Mouse (Mus musculus) hindbrain, embryonic 14.5 days (tissue): ENCODE measurements around the gene Dnajc17. TPM values are rescaled to one million over a fixed set of nuclear protein-coding genes. Genes with fewer than 3 reads are reported as not detected.

Experiments used
- ATAC-seq: fragments of 200-750 bp; cut with Nextera tagmentation; 2 replicates; pipeline ENCODE4 v1.8.0; 2017; ENCODE audit warnings: moderate number of reproducible peaks, mild to moderate bottlenecking, moderate TSS enrichment, moderate library complexity; ENCODE audit not compliant: low FRiP score
- DNase-seq: peaks from one replicate; pipeline ENCODE4 v3.0.0-alpha.2; 2015; ENCODE audit warnings: low spot score
- H3K27ac ChIP-seq: fragments of 300-500 bp; sonication (generic); 2 replicates; pipeline ENCODE4 v1.5.1; 2014; ENCODE audit warnings: mild to moderate bottlenecking, moderate library complexity
- H3K27me3 ChIP-seq: fragments of 300-500 bp; sonication (generic); 2 replicates; pipeline ENCODE4 v1.6.1; 2014; ENCODE audit warnings: mild to moderate bottlenecking, low read length, mixed read lengths; ENCODE audit not compliant: control insufficient read depth, insufficient read depth
- H3K36me3 ChIP-seq: fragments of 300-500 bp; sonication (generic); replicated peaks from 2 replicates; pipeline ENCODE4 v1.6.1; 2014; ENCODE audit not compliant: control insufficient read depth, insufficient read depth
- H3K4me1 ChIP-seq: fragments of 300-500 bp; sonication (generic); replicated peaks from 2 replicates; pipeline ENCODE4 v1.6.1; 2014; ENCODE audit warnings: antibody characterized with exemption, low read length, mixed read lengths; ENCODE audit not compliant: control insufficient read depth, insufficient read depth
- H3K4me2 ChIP-seq: fragments of 300-500 bp; sonication (generic); replicated peaks from 2 replicates; pipeline ENCODE4 v1.6.1; 2014; ENCODE audit warnings: mild to moderate bottlenecking, moderate library complexity
- H3K4me3 ChIP-seq: fragments of 300-500 bp; sonication (generic); replicated peaks from 2 replicates; pipeline ENCODE4 v1.5.1; 2014; ENCODE audit warnings: mild to moderate bottlenecking, low read length
- H3K9ac ChIP-seq: fragments of 300-500 bp; sonication (generic); 2 replicates; pipeline ENCODE4 v1.6.1; 2014
- H3K9me3 ChIP-seq: fragments of 300-500 bp; sonication (generic); 2 replicates; pipeline ENCODE4 v1.6.1; 2016; ENCODE audit warnings: low read length; ENCODE audit not compliant: control insufficient read depth
- WGBS: fragments of 180-500 bp; shearing (Covaris S2); extraction: QIAGEN DNeasy Blood & Tissue Kit; methylation state at CpG from one replicate; pipeline ENCODE4 v1.1.7; 2014; 5-methylcytosine and 5-hydroxymethylcytosine counted together
- polyA plus RNA-seq: library from polyadenylated mRNA; unstranded; fragments of >200 nt; fragmentation: Nextera tagmentation; extraction: Ambion mirVana; gene quantifications from 2 replicates; pipeline ENCODE4 v1.2.1, GENCODE M21; 2014

The Dnajc17 gene
- polyA plus RNA-seq, 1 experiment from 2014 or later = 20.1 TPM

DNA sequence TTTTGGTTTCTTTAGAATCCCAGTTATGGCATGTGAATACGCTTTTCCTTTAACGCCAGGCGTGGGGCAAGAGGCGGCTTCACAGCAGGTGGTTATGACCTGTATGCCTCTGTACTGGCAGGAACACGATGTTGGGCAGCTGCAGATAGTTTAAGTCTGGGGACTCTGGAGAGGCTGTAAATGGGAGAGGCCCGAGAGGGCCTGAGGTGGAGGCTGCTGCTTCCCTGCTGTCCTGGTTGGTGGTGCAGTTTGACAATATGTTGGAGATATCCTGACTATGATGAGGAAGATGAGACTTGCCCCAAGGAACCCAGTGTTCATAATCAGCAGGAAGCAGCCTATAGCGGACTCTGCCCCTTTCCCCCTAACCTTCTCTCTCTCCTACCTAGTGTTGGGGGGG is 25.7 kb downstream of the Dnajc17 start:
- H3K27ac ChIP-seq = no peak overlapping the region
- WGBS = 81% methylated on average over 7 of the region's 7 CpGs
- H3K4me3 ChIP-seq = no peak overlapping the region
- DNase-seq (no peak), ATAC-seq (no peak)
- H3K4me2 ChIP-seq = no peak overlapping the region
- peaks cover 67% of the 10 kb centered on the region for H3K36me3 ChIP-seq
- no peak overlapping the region for H3K9ac ChIP-seq
- H3K27me3 ChIP-seq = no peaks in the 10 kb centered on the region
- no peaks in the 10 kb centered on the region for H3K9me3 ChIP-seq
- H3K4me1 ChIP-seq = no peaks in the 10 kb centered on the region

DNA sequence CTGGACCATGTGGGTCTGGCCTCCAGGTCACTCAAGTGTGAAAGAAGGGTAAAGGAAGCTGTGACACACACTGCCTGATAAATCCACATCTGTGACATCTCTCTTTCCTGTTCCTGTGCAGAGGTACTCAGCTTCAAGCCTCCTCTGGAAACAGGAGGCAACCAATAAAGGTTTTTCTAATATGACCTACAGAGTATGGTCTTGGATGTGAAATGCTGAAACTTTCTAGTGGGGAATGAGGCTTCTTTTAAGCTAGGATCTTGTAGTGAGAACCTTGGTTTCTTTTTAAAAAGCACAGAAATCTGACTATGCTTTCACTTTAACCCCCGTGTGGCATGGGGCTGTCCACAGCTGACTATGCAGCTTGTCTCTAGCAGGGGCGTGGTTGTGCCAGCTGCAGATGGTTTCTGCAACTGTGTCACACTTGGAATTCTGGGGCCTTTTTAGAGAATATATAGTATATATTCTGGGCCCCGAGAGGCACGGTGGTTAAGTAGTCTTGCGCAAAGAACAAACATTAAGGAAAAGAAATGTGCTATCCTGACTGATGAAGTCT is 31.1 kb downstream of the Dnajc17 start:
- no peaks in the 10 kb centered on the region for H3K27me3 ChIP-seq
- peaks cover 11% of the 10 kb centered on the region for H3K4me1 ChIP-seq
- no peak overlapping the region for H3K27ac ChIP-seq
- no peak for ATAC-seq
- no peak overlapping the region for H3K4me2 ChIP-seq
- DNase-seq = no peak
- H3K9ac ChIP-seq = no peak overlapping the region
- H3K36me3 ChIP-seq = peaks cover 50% of the 10 kb centered on the region
- no peaks in the 10 kb centered on the region for H3K9me3 ChIP-seq
- 92% methylated on average over 5 of the region's 5 CpGs for WGBS
- no peak overlapping the region for H3K4me3 ChIP-seq

DNA sequence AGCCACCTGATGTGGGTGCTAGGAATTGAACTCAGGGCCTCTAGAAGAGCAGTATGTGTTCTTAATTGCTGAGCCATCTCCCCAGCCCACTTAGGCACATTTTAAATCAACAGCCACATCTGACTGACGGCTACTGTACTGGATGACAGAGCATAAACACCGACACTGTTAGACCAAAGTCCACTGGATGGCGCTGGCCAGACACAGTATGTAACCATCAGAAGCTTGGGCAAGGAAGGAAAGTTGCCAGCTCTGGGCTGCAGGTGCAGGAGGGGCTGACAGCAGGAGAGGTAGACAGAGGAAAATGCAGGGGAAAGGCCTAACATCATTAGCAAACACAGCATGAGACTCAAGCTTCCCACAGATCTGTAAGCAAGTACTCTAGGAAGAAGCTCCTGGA is 31.8 kb downstream of the Dnajc17 start:
- no peak overlapping the region for H3K4me3 ChIP-seq
- H3K27ac ChIP-seq = no peak overlapping the region
- no peak overlapping the region for H3K9ac ChIP-seq
- peaks cover 13% of the 10 kb centered on the region for H3K4me1 ChIP-seq
- DNase-seq (no peak), ATAC-seq (no peak)
- H3K4me2 ChIP-seq = no peak overlapping the region
- peaks cover 46% of the 10 kb centered on the region for H3K36me3 ChIP-seq
- no peaks in the 10 kb centered on the region for H3K9me3 ChIP-seq
- no peaks in the 10 kb centered on the region for H3K27me3 ChIP-seq
- 59% methylated on average over 3 of the region's 3 CpGs for WGBS

DNA sequence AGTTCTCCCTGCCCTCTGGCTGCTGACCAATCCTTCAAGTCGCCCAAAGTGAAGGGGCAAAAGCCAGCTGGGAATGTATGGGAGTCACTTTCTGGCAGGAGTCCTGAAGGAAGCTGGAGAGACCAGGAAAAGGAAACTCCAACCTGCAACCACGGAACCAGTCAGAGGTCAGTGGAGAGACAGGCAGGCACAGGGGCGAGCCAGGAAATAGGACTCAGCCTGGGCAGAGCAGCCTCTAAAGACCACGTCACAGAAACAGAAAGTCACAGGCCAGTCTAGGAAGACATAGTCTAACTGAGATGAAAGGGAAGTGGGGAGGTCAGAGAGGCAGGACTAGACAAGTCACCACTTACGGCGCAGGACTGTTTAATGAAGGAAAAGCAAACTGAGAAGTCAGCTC is 33.0 kb downstream of the Dnajc17 start:
- peaks cover 13% of the 10 kb centered on the region for H3K4me1 ChIP-seq
- no peaks in the 10 kb centered on the region for H3K27me3 ChIP-seq
- ATAC-seq (no peak), DNase-seq (no peak)
- no peak overlapping the region for H3K4me2 ChIP-seq
- H3K9ac ChIP-seq = no peak overlapping the region
- H3K9me3 ChIP-seq = no peaks in the 10 kb centered on the region
- WGBS = 70% methylated on average over 6 of the region's 6 CpGs
- H3K36me3 ChIP-seq = peaks cover 40% of the 10 kb centered on the region
- no peak overlapping the region for H3K27ac ChIP-seq
- H3K4me3 ChIP-seq = no peak overlapping the region

DNA sequence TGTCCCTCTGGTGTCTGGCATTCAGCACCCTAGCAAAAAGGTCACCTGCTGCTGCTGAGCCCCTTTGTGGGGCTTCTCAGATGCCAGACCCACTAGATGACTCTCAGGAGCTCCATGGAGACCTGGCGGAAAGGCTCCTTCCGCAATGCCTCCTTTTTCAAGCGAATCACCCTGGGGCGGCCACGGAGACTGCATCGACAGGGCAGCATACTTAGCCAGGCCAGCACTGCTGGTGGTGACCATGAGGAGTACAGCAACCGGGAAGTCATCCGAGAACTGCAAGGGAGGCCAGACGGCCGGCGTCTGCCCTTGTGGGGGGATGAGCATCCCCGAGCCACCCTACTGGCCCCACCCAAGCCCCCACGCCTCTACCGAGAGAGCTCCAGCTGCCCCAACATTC is 33.7 kb downstream of the Dnajc17 start:
- WGBS = 61% methylated on average over 14 of the region's 14 CpGs
- H3K4me2 ChIP-seq = no peak overlapping the region
- no peak overlapping the region for H3K27ac ChIP-seq
- no peak overlapping the region for H3K4me3 ChIP-seq
- peaks cover 13% of the 10 kb centered on the region for H3K4me1 ChIP-seq
- H3K36me3 ChIP-seq = peaks cover 34% of the 10 kb centered on the region
- DNase-seq (no peak), ATAC-seq (no peak)
- H3K9ac ChIP-seq = no peak overlapping the region
- H3K27me3 ChIP-seq = no peaks in the 10 kb centered on the region
- H3K9me3 ChIP-seq = no peaks in the 10 kb centered on the region

DNA sequence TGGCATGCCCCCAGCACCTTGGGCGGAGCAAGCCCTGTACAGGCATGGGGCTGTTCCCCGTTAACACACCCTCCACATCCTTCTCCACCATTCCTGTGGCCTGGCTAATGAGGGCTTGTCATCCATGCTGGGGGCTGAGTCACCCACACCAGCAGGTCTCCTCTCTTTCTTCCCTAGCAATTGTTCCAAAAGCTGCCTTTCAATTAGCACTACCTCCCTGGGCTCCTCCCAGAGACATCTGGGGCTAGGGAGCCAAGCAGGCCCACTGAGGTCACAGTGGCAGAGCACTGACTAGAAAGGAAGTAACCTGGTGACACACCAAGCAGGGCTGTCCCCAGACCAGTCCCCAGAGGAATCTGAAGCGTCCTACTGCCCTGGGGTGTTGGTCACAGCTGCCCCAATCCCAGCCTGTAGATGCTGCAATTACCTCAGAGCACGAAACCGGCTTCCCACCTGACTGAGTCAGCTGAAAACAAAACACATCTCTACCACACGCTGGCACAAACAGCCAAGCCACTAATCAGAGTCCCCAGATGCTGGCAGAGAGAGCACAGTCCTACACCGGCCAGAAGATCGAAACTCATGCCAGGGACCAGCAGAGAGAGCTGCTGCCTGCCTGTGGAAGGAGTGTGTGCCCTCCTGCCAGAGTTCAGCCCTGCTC is 34.5 kb downstream of the Dnajc17 start, which contains the start of gene Gm14137:
Gm14137 (plus strand) TSS at position 519 of the 661 bp plus-strand sequence.
- DNase-seq = no peak
- H3K4me1 ChIP-seq = peaks cover 13% of the 10 kb centered on the region
- H3K27me3 ChIP-seq = no peaks in the 10 kb centered on the region
- no peak within 1 kb of the TSS for H3K9ac ChIP-seq
- peaks cover 26% of the 10 kb centered on the region for H3K36me3 ChIP-seq
- peak; percentile 38; the same call in 1 of the 2 replicates for ATAC-seq
- H3K4me2 ChIP-seq = no peak within 1 kb of the TSS
- H3K9me3 ChIP-seq = no peaks in the 10 kb centered on the region
- H3K27ac ChIP-seq = no peak within 1 kb of the TSS
- 29% methylated on average over 8 of the region's 8 CpGs for WGBS
- H3K4me3 ChIP-seq = no peak within 1 kb of the TSS

DNA sequence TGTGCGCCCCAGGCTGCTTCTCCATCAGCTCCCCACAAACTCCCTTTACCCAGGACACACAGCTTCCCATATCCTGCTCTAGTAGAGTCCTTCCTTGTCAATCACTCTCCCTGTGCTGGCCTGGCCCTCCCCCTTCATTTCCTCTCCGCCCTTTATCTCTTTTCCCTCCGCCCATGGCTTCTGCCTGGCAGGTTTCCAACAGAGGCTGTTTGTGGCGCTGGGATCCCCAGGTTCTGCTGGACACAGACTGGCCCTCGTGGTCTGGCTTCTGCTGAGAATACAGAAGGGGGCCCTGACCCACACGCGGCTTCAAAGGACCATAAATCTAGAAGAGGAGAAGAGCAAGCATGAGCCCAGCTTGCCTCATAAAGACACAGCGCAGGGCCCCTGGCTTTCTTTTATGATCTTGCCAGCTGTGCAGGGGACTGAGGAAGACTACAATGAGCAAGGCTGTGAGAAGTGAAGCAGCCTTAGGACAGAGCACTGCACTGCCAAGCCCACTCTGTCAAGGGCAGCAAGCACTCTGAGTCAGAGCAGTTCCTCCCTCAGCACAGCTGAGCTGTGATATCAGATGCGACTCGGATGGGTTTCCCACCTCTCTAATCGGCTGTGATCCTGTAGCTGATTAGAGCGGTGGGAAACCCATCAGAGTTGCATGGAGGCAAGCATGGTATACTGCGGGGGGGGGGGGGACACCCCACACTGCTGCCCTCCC is 35.6 kb downstream of the Dnajc17 start:
- Histone ChIP-seq H3K36me3 (peaks cover 16% of the 10 kb centered on the region), H3K9me3 (no peaks in the 10 kb centered on the region), H3K4me3 (no peak overlapping the region), H3K9ac (0 out of 2 replicates have a peak overlapping the region, but pooled peaks have one; percentile 26), H3K4me1 (peaks cover 13% of the 10 kb centered on the region), H3K27ac (0 out of 2 replicates have a peak overlapping the region, but pooled peaks have one; percentile 0), H3K4me2 (0 out of 2 replicates have a peak overlapping the region, but pooled peaks have one; percentile 0), H3K27me3 (peaks cover 2% of the 10 kb centered on the region; the same call in 1 of the 2 replicates)
- WGBS = 29% methylated on average over 13 of the region's 13 CpGs
- DNase-seq (peak; percentile 64), ATAC-seq (peak; percentile 41; the same call in 1 of the 2 replicates)

DNA sequence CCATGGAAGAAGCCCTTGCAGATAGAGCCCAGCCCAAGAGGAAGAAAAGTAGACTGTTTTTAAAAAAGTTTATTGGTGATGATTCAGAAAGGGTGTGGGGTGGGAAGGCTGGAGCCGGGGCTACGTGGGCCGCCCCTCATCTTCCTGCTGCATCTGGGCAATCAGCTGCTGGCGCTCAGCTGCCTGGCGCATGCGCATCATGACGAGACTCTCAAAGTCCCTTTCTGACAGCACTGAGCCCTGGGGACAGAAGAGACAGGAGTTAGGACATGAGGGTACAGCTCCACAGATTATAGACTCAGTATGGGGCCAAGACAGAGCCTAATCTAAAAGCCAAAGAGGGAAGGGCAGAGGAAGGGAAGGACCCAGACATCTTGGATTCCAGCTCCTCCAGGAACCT is 36.1 kb downstream of the Dnajc17 start:
- Histone ChIP-seq H3K36me3 (peaks cover 11% of the 10 kb centered on the region), H3K27me3 (peaks cover 8% of the 10 kb centered on the region), H3K4me2 (0 out of 2 replicates have a peak overlapping the region, but pooled peaks have one; percentile 0), H3K9me3 (no peaks in the 10 kb centered on the region), H3K27ac (0 out of 2 replicates have a peak overlapping the region, but pooled peaks have one; percentile 0), H3K4me3 (no peak overlapping the region), H3K9ac (0 out of 2 replicates have a peak overlapping the region, but pooled peaks have one; percentile 26), H3K4me1 (peaks cover 18% of the 10 kb centered on the region)
- 81% methylated on average over 7 of the region's 7 CpGs for WGBS
- DNase-seq (no peak), ATAC-seq (no peak; the same call in 1 of the 2 replicates)

DNA sequence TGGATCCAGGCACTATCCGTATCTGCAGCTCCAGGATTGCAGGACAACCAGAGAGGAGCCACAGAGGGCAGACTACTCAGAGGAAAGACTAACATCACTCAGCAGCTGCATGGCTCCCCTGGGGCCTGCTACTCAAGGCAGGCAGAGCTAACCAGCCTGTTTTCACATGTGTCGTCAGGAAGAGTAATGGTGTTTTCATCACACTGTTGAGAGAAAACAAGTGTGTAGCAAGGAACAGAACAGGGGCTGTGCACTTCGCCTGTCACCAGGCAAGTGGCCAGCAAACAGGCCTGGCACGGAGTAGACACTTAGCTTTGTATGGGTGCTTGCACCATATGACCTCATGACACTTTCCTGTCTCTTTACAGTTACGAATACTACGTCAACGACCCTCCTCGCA is 37.0 kb downstream of the Dnajc17 start:
- peaks cover 27% of the 10 kb centered on the region for H3K4me1 ChIP-seq
- WGBS = 62% methylated on average over 8 of the region's 8 CpGs
- H3K4me3 ChIP-seq = no peak overlapping the region
- ATAC-seq = no peak
- no peak overlapping the region for H3K9ac ChIP-seq
- peaks cover 2% of the 10 kb centered on the region for H3K36me3 ChIP-seq
- H3K27me3 ChIP-seq = peaks cover 16% of the 10 kb centered on the region
- H3K27ac ChIP-seq = no peak overlapping the region
- no peaks in the 10 kb centered on the region for H3K9me3 ChIP-seq
- H3K4me2 ChIP-seq = no peak overlapping the region
- no peak for DNase-seq
